Mouse (Mus musculus): Measurements from ENCODE around the gene Adamts9. TPM values are rescaled to one million over a fixed set of nuclear protein-coding genes. Genes with fewer than 3 reads are reported as not detected.

Gene Adamts9
- total RNA-seq, 2 experiments from 2014 or later, result 37.9 to 39.7 TPM

- intact Hi-C loops (cut with DNase I), result no loop called here
- DNase-seq, result no peak
Observed at GRCm38 (mm10) chr6:92821606-92822005, 121.7 kb downstream of the Adamts9 start.

- intact Hi-C loops (cut with DNase I), result no loop called here
- DNase-seq, result no peak
Observed at GRCm38 (mm10) chr6:92817661-92818060, 125.6 kb downstream of the Adamts9 start.

GRCm38 (mm10) chr6:92816311-92816751 lies 127.0 kb downstream of the Adamts9 start, which contains the start of gene A730049H05Rik:
Gene A730049H05Rik, plus strand, starts transcription at chr6:92816478.
- no peak for DNase-seq
- intact Hi-C loops (cut with DNase I), result no loop called here

GRCm38 (mm10) chr6:92812702-92813370 lies 130.5 kb downstream of the Adamts9 start:
- intact Hi-C loops (cut with DNase I), result no loop called here
- peak; percentile 28 to 39 for DNase-seq

- no peak for DNase-seq
- intact Hi-C loops (cut with DNase I), result no loop called here
Observed at GRCm38 (mm10) chr6:92811566-92811965, 131.7 kb downstream of the Adamts9 start.

- intact Hi-C loops (cut with DNase I), result no loop called here
- no peak for DNase-seq
Observed at GRCm38 (mm10) chr6:92810628-92811027, 132.7 kb downstream of the Adamts9 start.

- intact Hi-C loops (cut with DNase I), result no loop called here
- DNase-seq, result no peak
Observed at GRCm38 (mm10) chr6:92809818-92810217, 133.5 kb downstream of the Adamts9 start.

- intact Hi-C loops (cut with DNase I), result loop anchor here (5.0 kb wide), 1 partner anchor 138 kb away; the partner anchor contains the start of gene Adamts9
- DNase-seq, result no peak
Observed at GRCm38 (mm10) chr6:92804254-92804971, 138.9 kb downstream of the Adamts9 start.

- peak; percentile 53 to 68 for DNase-seq
- intact Hi-C loops (cut with DNase I), result loop anchor here (5.0 kb wide), 1 partner anchor 139 kb away; the partner anchor contains the start of gene Adamts9
Observed at GRCm38 (mm10) chr6:92803213-92803612, 140.1 kb downstream of the Adamts9 start.

- no peak for DNase-seq
- intact Hi-C loops (cut with DNase I), result loop anchor here (5.0 kb wide), 1 partner anchor 140 kb away; the partner anchor contains the start of gene Adamts9
Observed at GRCm38 (mm10) chr6:92802421-92802820, 140.9 kb downstream of the Adamts9 start.

- intact Hi-C loops (cut with DNase I), result loop anchor here (5.0 kb wide), 1 partner anchor 141 kb away; the partner anchor contains the start of gene Adamts9
- DNase-seq, result no peak
Observed at GRCm38 (mm10) chr6:92801462-92801861, 141.8 kb downstream of the Adamts9 start.

- no peak for DNase-seq
- intact Hi-C loops (cut with DNase I), result no loop called here
Observed at GRCm38 (mm10) chr6:92793804-92794203, 149.5 kb downstream of the Adamts9 start.

- DNase-seq, result peak; percentile 93 to 95
- intact Hi-C loops (cut with DNase I), result loop anchor here (1.0 to 5.0 kb wide), 5 partner anchors 85 to 940 kb away; partner anchors contain the start of gene Adamts9
Observed at GRCm38 (mm10) chr6:92787376-92787712, 155.9 kb downstream of the Adamts9 start.

GRCm38 (mm10) chr6:92786701-92787375 lies 156.5 kb downstream of the Adamts9 start:
- intact Hi-C loops (cut with DNase I), result loop anchor here (1.0 to 5.0 kb wide), 5 partner anchors 85 to 940 kb away; partner anchors contain the start of gene Adamts9
- DNase-seq, result no peak

GRCm38 (mm10) chr6:92784782-92785181 lies 158.5 kb downstream of the Adamts9 start:
- peak; percentile 63 to 73 for DNase-seq
- intact Hi-C loops (cut with DNase I), result loop anchor here (5.0 kb wide), 2 partner anchors 88 to 943 kb away; no protein-coding TSS in a partner anchor

GRCm38 (mm10) chr6:92781446-92781845 lies 161.8 kb downstream of the Adamts9 start:
- no peak for DNase-seq
- intact Hi-C loops (cut with DNase I), result no loop called here

GRCm38 (mm10) chr6:92779935-92780205 lies 163.4 kb downstream of the Adamts9 start:
- intact Hi-C loops (cut with DNase I), result no loop called here
- DNase-seq, result no peak

- intact Hi-C loops (cut with DNase I), result no loop called here
Observed at GRCm38 (mm10) chr6:92779140-92779934, 164.0 kb downstream of the Adamts9 start.

GRCm38 (mm10) chr6:92776356-92776755 lies 166.9 kb downstream of the Adamts9 start:
- peak in 1 of 2 experiments; percentile 49 for DNase-seq
- intact Hi-C loops (cut with DNase I), result no loop called here

More at GRCm38 (mm10) chr6:92779140-92779934, 164.0 kb downstream of the Adamts9 start:
- no peak for DNase-seq

GRCm38 (mm10) chr6:92762372-92762771 lies 180.9 kb downstream of the Adamts9 start:
- intact Hi-C loops (cut with DNase I), result no loop called here
- DNase-seq, result no peak

All from heart, postnatal 14 days (tissue).